Mouse (Mus musculus) left cerebral cortex, adult 8-10 months (tissue): ENCODE measurements at regions not wholly inside any gene's neighbourhood (a gene's known extent, or its start where the extent isn't known, plus 50 kb on each side); places are given as distances from the start of the nearest gene placed in this dataset.
A peak's percentile ranks its signal among the peaks of the same experiment; 100 is the strongest.

Experiments
- DNase-seq, 2 experiments: peaks; one replicate each; pipeline ENCODE4 v3.0.0; 2022; ENCODE audit warnings: low spot score in 2 of 2

- DNase-seq, result no peak
Observed at GRCm38 (mm10) chr4:57362652-57363051, 61.0 kb upstream of the Ptpn3 start.

- peak; percentile 57 to 59 for DNase-seq
Observed at GRCm38 (mm10) chr4:57369736-57370373, 64.2 kb upstream of the Palm2 start.

- no peak for DNase-seq
Observed at GRCm38 (mm10) chr4:57377872-57378271, 56.2 kb upstream of the Palm2 start.

GRCm38 (mm10) chr4:57380063-57380800 is 53.8 kb upstream of the Palm2 start:
- no peak for DNase-seq

- DNase-seq, result no peak
Observed at GRCm38 (mm10) chr4:57381306-57381705, 52.7 kb upstream of the Palm2 start.
